Mouse (Mus musculus): ENCODE results near the gene Comp. TPM values are rescaled to one million over a fixed set of nuclear protein-coding genes. Genes with fewer than 3 reads are reported as not detected.

The Comp gene
- total RNA-seq, 2 experiments from 2014 or later = 8.9 to 9.9 TPM

DNA sequence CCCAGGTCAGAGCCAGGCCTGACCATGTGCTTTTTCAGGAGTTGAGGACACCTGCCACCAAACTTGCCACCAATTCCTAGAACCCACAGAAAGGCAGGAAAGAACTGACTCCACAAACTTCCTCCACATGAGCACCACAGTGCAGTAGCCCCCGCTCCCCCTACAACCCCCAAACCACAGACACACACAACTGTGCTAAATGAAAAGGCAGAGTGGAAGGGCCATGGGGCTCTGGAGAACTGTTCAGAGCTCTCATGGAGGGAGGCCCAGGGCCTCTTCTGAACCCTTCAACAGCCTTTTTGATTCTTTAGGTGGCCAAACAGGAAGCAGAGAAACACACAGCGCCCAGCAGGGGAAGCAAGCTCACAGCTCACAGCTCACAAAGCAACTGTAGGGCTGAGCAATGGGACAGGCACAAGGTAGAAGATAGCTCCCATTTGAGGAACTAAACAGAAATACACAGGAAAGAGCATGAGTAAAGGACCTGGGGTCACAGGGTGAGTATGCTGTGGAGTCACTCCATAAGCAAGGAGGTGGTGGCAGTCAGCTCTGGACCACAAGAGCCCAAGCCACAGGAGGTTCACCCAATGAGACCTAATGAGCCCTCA is 53.0 kb downstream of the Comp start:
- no peak for DNase-seq
- intact Hi-C loops (cut with DNase I) = no loop called here

GRCm38 (mm10) chr8:70431213-70431612 is 57.9 kb downstream of the Comp start:
- intact Hi-C loops (cut with DNase I) = no loop called here
- DNase-seq = no peak

Other genes with a start within 250 kb of the Comp start
- gene Nr2c2ap, start 242.2 kb upstream of the Comp start, total RNA-seq (2021) = 1 to 10 TPM; 4.3 to 4.6 TPM
- 1 to 10 TPM; 6.2 to 9.3 TPM for gene Rfxank, start 234.4 kb upstream of the Comp start, total RNA-seq (2021)
- gene Borcs8, start 234.1 kb upstream of the Comp start, total RNA-seq (2021) = 10 to 100 TPM; 14.2 to 16.3 TPM
- under 1 TPM; 0.28 to 0.32 TPM for gene Mef2b, start 233.8 kb upstream of the Comp start, total RNA-seq (2021)
- gene Tmem161a, start 201.2 kb upstream of the Comp start, total RNA-seq (2021) = 10 to 100 TPM; 75.3 to 75.9 TPM
- 10 to 100 TPM; 28.0 to 40.6 TPM for gene Slc25a42, start 161.3 kb upstream of the Comp start, total RNA-seq (2021)
- gene Sugp2, start 139.3 kb upstream of the Comp start, total RNA-seq (2021) = 10 to 100 TPM; 34.8 to 46.2 TPM
- 1 to 10 TPM; 6.8 to 7.3 TPM for gene Armc6, start 139.1 kb upstream of the Comp start, total RNA-seq (2021)
- 1 to 10 TPM; 3.0 to 4.7 TPM for gene Homer3, start 90.7 kb upstream of the Comp start, total RNA-seq (2021)
- 10 to 100 TPM; 28.8 to 33.0 TPM for gene Ddx49, start 71.1 kb upstream of the Comp start, total RNA-seq (2021)
- gene Cope, start 71.0 kb upstream of the Comp start, total RNA-seq (2021) = 100 to 1,000 TPM; 115 TPM
- 10 to 100 TPM; 14.1 to 19.1 TPM for gene Cers1, start 57.8 kb upstream of the Comp start, total RNA-seq (2021)
- gene Gdf1, start 43.7 kb upstream of the Comp start, total RNA-seq (2021) = 1 to 10 TPM in 1 of 2 experiments, under 1 TPM in 1; 0.52 to 3.9 TPM
- gene Upf1, start 20.3 kb upstream of the Comp start, total RNA-seq (2021) = 10 to 100 TPM; 27.0 to 27.6 TPM
- gene Crtc1, start 66.0 kb downstream of the Comp start, total RNA-seq (2021) = 1 to 10 TPM; 5.3 to 7.5 TPM
- gene Klhl26, start 103.4 kb downstream of the Comp start, total RNA-seq (2021) = 1 to 10 TPM; 6.8 to 7.5 TPM
- not detected for gene Tmem59l, start 113.8 kb downstream of the Comp start, total RNA-seq (2021)
- gene Crlf1, start 119.6 kb downstream of the Comp start, total RNA-seq (2021) = 1 to 10 TPM; 3.4 to 3.8 TPM
- gene Rex1bd, start 133.2 kb downstream of the Comp start, total RNA-seq (2021) = 100 to 1,000 TPM; 126 to 128 TPM
- 100 to 1,000 TPM; 787 to 802 TPM for gene Uba52, start 137.2 kb downstream of the Comp start, total RNA-seq (2021)
- 100 to 1,000 TPM in 1 of 2 experiments, 10 to 100 TPM in 1; 99.3 to 107 TPM for gene Fkbp8, start 154.2 kb downstream of the Comp start, total RNA-seq (2021)
- 10 to 100 TPM; 67.7 to 74.7 TPM for gene Kxd1, start 154.4 kb downstream of the Comp start, total RNA-seq (2021)
- gene Ell, start 165.9 kb downstream of the Comp start, total RNA-seq (2021) = 10 to 100 TPM in 1 of 2 experiments, 1 to 10 TPM in 1; 9.6 to 10.5 TPM
- 1 to 10 TPM; 4.1 to 5.1 TPM for gene Isyna1, start 220.8 kb downstream of the Comp start, total RNA-seq (2021)
- gene Ssbp4, start 235.3 kb downstream of the Comp start, total RNA-seq (2021) = 10 to 100 TPM; 12.5 to 15.9 TPM
- under 1 TPM; 0.38 to 0.64 TPM for gene Lrrc25, start 242.6 kb downstream of the Comp start, total RNA-seq (2021)